Mouse (Mus musculus) thymus, postnatal 4 days (tissue): Measurements from ENCODE around the gene Jmjd1c.
A peak's percentile ranks its signal among the peaks of the same experiment; 100 is the strongest.
"Not testable (repeated sequence)": the region's sequence is repeated elsewhere in the genome, so short reads cannot be mapped to it uniquely, and the experiment has no call there.

Experiments used
- DNase-seq: peaks from one replicate; pipeline ENCODE4 v3.0.0; 2021

Jmjd1c gene

GRCm38 (mm10) chr10:67105331-67106217 lies 9.6 kb downstream of the Jmjd1c start:
- DNase-seq = no peak

DNA sequence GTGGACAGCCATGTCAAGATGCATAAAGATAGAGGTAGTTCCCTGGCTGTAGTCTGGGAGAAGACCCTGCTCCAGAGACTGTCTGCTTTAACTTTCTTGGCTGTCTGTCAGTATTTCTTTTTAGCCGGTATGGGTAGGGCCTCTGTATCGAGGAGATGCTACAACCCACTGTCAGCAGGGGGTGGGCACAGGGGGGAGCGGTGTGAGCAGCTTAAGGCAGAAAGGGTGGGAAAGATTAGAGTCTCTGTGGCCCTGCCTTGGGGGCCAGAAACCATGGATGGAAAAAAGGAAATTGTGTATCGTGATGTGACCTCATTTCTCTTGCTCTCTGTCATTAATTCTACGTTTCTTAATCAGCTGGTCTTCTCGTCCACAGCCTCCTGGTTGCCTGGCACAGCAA lies 10.5 kb downstream of the Jmjd1c start:
- DNase-seq = no peak

DNA sequence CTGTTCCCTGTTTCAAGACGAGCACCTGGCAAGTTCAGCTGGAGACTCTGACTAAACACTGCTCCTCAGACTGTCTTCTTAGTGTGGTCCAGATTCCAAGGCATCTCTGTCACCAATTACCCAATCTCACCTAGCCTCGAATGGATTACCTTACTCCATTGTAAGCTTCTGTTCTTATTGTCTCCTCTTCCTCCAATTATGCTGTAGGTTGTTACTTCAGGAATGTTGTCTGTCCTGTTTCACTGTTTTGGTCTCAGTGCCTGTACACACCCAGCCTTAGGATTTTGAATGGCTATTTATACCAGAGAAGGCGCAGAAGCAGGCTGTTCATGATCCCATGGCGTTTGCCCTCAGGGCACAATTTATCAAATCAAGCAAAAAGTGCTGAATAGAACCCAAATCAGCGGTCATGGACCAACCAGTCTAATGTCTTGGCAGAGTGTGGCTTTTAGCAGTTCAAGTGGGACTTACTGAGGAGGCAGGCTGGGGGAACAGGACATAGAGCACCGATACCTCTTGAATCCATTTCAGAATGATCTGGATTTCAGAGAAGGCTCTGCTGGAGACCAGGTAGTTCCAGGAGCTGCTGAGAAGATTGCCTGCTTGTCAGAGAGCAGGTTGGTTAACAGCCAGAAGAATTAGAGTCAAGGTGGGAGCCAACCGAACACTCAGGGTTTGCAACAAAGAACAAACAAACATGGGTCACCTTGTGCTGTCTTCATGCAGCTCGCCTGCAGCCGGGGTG lies 11.3 kb downstream of the Jmjd1c start:
- DNase-seq = no peak

GRCm38 (mm10) chr10:67108096-67108495 lies 12.2 kb downstream of the Jmjd1c start:
- no peak for DNase-seq

DNA sequence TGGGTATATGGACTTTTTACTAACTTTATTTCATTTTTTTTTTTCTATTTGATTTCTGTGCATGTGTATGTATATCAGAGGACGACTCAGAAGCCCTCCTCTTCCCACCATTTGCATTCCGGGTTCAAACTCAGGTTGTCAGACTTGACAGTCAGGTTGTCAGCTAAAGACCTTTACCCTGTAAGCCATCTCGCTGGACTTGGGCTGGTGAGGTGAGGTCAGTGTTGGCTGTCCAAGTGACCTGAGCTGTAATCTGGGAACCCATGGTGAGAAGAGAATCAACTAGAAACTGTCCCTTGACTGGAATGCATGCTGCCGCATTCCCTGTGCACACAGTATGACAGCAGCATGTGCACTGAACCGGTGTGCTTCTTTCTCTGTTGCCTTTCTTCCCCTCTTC lies 13.7 kb downstream of the Jmjd1c start:
- no peak for DNase-seq

DNA sequence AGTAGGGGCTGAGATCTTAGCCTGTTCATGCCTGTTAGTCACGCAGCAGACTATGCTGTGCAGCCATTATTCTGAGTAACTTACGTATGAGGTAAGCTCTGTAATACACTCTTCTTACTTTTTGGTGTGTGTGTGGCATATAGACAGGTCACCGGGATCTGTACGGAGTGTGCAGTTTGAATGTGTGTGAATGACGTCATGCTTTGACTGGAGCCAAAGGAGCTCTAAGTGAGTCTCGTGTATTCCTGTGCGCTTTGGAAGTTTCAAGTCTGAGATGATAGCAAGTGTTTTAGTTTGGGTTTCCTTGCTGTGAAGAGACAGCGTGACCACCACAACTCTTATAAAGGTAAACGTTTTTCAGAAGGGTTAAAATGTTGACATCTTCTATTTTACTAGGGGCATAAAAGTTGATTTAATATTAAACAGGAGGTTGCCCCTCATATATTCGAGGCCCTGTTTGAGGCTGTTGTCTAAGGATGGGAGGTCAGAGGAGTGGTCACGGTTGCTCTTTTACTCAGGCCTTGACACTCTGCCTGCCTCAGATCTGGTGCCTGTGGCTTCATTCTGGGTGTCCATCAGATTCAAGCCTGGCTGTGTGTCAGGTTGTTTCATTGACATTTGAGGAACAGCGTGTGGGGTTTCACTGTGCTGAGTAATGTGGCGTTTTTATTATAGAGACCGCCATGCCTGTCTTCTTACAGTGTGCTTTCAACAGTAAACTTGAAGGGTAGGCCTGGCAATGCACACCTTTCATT lies 15.3 kb downstream of the Jmjd1c start:
- no peak for DNase-seq

DNA sequence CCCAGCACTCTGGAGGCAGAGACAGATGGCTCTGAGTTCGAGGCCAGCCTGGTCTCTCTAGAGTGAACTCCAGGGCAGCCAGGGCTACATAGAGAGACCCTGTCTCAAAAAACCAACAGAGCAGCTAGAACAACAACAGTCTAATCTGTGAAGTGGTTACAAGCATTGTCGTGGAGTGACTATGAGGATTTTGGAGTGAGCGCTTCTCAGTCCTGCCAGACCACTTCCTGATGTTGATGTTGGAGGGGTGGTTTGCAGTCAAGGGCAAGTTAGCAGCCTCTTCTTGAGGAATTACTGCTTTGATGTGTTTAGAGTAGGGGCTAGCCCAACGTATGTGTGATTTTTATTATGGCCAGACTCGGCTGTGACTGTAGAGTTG lies 15.9 kb downstream of the Jmjd1c start:
- DNase-seq = no peak

GRCm38 (mm10) chr10:67112967-67113366 lies 17.0 kb downstream of the Jmjd1c start:
- DNase-seq = not testable (repeated sequence)

GRCm38 (mm10) chr10:67113833-67114232 lies 17.9 kb downstream of the Jmjd1c start:
- DNase-seq = no peak

DNA sequence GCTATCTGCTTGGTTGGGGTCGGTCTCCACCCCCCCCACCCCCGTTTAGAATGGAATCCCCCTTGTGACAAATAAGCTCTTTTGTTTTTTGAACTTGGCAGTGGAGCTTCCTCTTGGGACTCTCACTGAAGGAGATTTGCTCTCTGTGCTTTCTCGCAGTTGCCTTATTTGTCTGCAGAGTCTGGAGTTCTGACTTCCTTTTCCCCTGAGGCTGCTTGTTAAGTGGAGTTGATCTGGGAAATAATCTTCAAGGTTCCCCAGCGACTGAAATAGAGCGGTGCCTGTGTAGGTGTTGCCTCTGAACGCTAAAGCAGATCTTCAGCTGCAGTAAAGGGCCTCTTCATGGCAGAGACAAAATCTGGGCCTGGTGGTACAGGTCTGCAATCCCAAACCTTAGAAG lies 19.2 kb downstream of the Jmjd1c start:
- DNase-seq = no peak

DNA sequence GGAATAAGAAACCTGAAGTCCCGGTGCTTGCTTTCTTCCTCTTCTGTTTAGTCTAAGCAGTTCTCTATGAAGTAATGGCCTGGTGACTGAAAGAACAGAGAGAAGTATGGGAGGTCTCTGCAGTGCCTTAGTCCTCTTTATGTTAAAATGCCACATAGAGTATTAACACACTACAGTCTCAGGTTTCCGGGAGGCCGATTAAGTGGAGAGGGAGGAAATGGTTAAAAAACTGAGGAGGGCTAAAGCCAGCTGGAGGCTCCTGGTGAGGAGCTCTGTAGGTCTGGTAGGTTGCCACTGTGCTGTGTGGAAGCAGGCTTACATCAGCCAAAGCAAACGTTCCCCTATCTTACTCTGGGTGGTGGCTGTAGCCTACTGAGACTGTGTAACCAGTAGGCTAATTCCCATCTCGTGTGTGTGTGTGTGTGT lies 19.8 kb downstream of the Jmjd1c start:
- DNase-seq = no peak

DNA sequence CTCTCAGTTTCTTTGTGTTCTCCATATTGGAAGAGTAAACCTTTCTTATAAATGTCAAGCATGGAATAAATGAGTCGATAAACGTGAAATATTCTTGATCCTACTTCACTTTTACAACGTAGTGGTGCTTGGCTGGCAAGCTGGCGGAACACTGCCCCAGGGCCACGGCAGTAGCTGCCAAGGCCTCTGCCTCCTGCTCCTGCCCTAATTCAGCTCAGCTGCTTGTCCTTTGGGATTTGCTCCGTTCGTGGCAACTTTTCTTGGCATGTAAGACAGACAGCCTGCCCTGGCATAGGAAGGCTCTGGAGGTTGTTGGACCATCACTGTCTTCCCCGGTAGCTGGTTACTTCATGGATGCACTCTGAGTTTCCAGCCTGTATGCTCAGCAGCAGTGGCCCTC lies 20.3 kb downstream of the Jmjd1c start:
- DNase-seq = no peak

DNA sequence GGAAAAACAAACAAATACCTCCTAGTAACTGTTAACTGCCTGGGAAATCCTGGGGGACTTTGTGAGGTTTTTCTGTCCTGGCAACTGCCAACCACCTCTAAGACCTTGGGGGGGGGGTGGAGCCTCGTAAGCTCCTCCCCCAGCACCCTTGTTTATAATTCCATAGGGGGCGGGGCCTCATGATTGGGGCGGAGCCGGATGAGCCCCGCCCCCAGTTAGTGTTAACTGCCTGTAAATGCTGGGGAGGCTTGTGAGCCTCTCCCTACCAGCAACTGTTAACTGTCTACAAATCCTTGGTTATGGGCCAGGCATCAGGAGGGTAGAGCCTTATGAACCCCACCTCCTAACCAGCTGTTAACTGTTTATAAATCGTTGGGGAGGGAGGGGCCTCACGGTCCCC lies 23.4 kb downstream of the Jmjd1c start:
- DNase-seq = no peak

- DNase-seq = no peak
These were observed 24.3 kb downstream of the Jmjd1c start for GRCm38 (mm10) chr10:67120180-67120579.

DNA sequence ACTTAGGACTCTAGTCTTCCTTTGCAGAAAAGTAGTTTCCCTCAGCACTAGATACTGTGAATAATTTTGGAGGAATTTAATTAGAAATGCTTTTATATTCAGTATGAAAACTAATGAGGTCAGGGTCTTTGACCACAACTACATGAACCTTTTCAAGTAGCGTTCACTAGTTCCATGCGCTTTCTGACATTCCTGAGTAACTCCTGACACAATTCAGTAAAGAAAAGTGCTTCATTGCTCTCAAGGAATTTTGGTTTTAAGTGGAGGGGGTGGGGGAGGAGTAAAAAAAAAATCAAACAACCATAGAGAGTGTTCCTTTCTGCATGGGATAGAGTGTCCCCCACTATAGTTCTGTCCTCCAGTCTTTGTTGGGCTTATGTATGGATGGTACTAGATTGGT lies 24.7 kb downstream of the Jmjd1c start:
- DNase-seq = no peak

DNA sequence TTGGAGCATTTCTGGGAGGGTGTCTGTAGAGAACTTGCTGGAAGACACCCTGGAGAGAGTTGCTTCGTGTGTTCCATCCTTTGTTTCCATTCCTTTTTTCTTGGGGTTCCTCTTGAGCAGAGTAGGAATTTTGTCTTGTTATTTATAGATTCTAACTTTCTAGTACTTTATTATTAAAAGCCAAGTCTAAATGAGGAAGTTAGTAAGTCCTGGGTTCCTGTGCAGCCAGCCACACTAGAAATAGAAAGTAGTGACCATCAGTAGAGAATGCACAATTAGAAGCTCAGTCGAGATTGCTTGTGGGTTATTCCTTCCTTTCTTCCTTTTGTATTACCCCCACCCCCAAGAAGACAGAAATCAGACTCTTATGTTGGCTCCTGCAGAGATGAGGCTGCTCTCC lies 27.8 kb downstream of the Jmjd1c start:
- no peak for DNase-seq

- no peak for DNase-seq
These were observed 28.2 kb downstream of the Jmjd1c start for GRCm38 (mm10) chr10:67124156-67124555.

DNA sequence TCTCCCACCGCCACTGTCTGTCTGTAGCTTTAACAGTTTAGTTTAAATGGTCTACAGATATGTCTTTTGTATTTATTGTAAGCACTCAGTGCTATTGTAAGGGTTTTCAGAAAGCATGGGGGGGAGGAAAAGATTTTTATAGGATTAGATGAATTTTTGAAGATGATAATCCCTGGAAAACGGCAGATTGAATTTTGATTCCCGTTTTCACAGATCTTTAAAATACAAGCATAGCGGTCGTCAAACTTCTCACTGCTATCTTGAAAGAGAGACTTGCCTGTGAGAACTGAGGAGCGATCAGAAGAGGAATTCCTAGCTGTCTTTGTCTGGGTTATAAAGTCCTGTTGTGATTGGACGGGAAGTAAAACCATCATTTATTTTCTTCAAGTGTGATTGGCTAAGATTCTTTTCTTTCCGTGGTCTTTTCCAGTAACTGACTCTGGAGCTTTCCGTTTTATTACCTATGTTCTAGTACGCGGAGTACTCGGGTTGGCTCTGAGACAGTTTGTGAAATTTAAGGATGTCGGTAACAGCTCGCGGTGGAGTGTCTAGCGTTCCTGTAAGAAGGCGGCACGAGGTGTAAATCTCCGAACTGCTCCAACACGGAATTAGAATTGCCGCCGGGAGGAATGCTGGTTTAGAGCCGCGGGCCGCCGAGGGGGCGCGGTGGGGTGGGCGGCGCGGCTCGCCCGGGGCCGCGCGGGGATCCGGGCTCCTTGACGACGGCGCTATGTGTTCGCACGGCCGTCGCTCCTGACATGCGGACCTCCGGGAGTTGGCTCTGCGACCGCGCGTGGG lies 30.3 kb downstream of the Jmjd1c start:
- DNase-seq = peak; percentile 52

DNA sequence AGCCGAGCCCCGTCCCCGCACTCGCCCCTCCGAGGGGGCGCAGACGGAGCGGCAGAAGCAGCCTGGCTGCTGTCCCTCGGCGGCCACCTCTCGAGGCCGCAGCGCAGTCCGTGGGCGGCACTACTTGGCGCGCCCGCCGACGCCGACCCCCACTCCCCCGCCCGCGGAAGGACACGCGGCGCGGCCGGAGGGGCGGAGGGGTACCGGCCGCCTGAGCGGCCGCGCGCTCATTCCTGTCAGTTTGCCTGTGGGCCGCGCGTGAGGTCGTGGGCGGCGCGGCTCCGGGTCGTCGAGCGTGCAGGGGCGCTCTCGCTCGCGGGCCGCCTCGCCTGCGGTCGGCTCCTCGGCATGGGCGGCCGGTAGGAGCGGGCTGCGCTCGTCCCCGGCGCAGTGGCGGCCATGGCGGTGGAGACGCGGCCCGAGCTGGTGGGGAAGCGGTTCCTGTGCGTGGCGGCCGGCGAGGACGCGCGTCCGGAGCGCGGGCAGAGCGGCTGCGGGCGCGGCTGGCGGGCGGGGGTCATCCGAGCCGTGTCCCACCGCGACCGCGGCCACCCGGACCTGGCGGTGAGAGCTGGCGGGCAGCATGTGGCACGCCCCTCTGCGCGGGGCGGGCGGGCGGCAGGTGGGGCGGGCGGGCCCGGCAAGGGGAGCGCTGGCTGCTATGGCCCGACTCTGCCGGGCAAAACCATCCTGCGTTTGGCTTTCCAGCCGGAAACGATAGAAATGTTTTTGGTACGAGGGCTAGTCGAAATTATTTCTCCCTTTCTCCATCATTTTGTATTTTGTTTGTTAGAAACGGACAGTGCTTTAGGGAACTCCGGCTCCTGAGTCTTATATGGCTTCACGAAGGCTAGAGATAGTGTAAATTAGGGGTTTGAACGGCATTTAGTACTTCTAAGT lies 31.2 kb downstream of the Jmjd1c start:
- peak; percentile 59 for DNase-seq

DNA sequence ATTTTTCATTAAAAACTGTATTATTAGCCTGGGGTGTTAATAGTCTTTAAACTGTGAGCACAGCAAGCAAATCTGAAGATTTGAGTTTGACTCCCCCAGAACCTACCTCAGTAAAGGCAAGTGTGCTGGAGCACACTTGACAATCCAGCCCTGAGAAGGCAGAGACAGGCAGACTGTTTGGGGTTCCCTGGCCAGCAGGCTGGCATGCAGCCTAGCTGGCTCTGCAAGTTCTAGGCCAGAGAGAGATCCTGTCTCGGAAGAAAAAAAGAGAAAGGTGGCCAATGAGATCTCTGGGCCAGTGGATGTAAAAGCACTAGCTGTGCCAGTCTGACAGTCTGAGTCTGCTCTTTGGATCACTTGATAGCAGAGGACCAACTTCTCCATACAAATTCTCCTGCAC lies 33.6 kb downstream of the Jmjd1c start:
- DNase-seq = no peak

DNA sequence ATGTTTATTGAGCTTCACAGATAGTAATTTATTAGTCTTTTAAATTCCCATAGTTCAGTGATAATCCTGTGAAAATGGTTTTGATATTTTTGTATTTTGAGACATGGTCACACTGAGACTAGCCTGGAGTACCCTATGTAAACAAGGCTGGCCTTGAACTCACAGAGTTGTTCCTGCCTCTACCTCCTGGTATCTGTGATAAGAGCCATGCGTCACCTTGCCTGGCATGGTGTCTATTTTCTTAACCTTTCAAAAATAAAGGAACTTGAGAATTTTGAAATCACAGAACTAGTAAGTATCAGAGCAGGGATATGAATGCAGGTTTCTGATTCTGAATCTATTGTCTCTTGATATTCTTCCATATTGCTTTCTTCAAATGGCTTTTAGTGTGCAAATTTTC lies 35.8 kb downstream of the Jmjd1c start:
- no peak for DNase-seq

DNA sequence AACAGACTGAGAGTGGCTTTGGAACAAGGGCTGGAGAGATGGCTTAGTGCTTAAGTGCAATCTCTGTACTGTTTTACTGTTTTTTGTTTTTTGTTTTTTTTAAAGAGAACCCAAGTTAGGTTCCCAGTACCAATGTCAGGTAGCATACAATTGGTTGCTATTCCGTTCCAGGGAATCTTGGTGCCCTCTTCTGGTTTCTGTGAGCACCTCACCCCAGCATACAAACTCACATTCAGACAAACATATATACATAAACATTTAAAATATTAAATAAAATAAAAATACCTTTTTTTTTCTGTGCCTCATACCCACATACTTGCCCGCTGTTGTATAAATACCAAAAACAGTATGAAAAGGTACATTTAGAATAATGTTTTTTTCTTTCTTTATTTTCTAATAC lies 38.4 kb downstream of the Jmjd1c start:
- no peak for DNase-seq
